Mouse (Mus musculus) liver, adult 10 weeks (tissue): ENCODE results near the gene Btbd6. TPM values are rescaled to one million over a fixed set of nuclear protein-coding genes. Genes with fewer than 3 reads are reported as not detected.

Source experiments
- polyA plus RNA-seq: library from polyadenylated mRNA; stranded (reverse); fragments of 350-450 nt; fragmentation: Illumina TruSeq; extraction: RNeasy Lipid Tissue Mini Kit (QIAGEN cat#74804); gene quantifications from one replicate; pipeline ENCODE4 v1.2.3, GENCODE M21; 2014; ENCODE audit warnings: low read depth, low replicate concordance

Btbd6 gene
- polyA plus RNA-seq, result 1.5 TPM

DNA sequence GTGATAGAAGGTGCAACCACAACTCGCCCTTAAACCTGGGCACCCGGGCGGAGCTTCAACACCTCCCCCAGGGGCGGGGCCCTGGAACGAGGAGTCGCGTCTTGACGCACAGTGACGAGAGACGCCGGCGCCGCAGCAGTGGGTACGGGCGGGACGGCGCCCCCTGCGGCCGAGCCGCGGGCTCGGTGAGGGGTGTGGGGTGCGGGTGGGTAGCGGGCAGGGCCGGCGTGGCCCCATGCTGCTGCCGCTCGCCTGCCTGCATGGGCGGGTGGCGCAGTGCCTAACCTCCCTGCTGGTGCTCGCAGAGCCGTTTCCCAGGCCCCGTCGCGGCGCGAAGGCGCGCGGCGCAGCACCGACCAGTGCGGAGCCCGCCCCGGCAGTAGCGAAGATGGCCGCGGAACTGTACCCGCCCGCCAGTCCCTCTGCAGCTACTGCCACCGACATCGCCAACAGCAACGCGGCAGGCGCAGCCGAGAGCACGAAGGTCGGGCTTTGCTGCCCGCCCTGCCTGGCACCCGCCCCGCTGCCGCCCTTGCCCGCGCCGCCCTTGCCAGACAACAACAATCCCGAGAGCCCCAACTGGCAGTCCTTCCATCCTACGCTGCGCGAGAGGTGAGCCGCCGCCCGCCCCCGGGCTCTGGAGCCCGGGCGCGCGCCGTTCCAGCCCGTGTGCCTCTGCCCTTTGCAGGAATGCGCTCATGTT, at the start of gene Btbd6:
Gene Btbd6 (plus strand): TSS at position 112 of the 703 bp plus-strand sequence.

DNA sequence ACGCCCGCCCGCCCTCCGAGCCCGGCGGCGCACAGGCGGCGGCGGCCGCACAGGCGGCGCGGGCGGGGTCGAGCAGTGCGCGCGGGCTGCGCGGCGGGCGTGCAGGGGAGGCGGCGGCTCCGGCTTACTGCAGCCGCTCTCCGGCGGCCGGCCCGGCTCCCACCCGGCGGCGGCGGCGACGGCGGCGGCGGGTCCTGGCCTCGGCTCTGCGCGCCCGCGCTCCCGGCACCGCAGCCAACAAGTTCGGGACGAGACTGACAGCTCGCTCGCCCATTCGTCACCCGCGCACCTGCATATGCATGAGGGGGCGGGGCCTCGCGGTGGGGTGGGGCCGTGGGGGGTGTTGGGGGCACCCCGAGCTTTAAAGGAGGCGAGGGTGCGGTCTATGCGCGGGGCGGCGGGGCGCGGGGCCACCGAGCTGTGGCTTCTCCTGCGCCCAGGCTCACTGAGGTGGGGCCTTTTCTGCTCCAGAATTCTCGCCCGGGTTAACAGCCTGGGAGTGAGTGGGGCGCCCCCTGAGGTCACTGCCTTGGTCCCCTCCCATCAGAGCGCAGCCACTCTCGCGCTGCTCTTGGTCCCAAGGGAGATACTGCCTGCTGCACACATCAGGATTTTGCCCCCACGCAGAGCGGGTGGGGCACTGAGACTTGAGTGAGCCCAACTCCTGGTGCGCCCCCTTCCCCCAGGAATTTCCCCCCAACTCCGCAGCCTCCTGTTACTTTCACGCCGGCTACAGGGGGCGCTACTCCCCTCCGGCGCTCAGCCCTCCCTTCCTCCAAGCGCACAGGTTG, 46.5 kb upstream of the Btbd6 start, which contains the start of gene Jag2:
Gene Jag2 (minus strand): TSS at position 215 of the 791 bp plus-strand sequence.

DNA sequence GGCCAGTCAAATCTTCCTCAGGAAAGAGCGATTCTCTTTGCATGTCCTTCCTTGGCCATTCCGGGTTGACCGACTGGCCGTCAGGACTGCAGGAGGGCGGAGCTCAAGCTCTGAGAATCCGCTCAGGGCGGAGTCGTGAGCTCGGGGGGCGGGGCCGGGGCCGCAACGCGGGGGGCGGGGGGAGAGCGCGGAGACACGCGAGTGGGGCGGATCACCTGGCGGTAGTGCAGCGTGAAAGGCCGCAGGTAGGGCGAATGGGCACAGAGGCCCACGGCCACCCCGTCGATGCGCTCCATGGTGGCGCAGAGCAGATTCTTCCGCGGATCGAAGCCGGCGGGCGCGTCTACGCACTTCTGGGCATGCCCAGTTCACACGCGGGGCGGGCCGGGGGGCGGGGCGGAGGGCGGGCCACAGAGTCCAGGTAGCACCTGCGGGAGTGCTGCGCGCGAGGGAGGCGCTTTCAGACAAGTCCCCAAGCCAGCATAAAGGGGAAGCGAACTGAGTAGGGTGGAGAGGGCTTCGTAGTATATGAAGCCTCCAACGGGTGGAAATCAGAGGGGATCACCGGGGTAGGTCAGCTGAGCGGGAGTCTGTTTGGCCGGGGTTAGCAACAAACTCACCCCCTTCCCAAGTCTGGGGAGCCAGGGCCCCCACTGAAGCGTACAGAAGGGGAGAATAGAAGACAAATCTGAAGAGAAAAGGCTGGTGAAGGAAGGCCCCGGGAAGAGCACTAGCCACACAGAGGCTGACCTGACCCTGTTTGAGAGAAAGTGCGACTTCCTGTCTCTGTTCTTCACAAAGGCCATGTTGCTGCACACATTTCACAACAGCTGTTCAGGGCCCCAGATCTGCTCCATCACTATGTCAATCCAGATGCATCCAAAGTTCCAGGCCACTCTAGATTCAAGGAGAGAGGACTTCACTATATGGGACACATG, 34.2 kb upstream of the Btbd6 start, which contains the start of gene Nudt14:
Gene Nudt14 (minus strand): TSS at position 349 of the 938 bp plus-strand sequence.

DNA sequence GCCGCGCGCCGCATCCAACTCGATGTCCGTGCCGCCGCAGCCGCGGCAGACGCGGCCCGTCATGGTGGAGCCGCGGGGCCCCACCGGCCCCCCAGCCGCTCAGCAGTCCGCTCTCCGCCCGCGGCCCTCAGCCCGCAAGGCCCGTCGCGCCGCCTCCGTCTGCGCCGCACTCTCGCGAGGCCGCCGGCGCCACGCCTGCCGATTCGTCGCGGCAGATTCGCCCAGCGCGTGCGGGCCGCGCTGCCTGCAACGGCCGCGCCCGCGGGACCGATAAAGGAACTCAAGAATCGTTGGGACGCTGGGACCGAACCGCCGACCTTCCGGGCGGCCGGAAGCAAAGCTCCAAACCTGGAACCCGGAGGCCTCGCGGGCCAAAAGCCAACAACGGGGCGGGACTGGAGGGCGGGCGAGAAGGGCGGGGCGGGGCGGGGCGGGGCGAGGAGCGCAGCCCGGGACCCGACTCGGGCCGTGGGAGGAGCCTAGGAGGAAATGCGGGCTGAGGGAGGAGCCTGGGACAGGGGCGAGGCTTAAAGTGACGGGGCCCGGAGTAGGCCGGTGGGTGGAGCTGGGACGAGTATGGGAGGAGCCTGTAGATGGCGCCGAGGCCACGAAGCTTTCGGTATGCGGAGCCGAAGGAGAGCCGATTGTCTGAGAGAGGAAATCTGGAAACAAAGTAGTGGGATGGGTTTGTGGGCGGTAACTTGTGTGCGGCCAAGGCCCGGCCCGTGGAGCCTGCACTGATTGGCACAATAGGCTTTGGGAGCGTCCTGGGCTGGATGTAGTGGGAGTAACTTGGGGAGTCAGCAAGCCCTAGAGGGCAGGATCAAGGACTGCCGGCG, 24.2 kb downstream of the Btbd6 start, which contains the start of gene Brf1:
Gene Brf1 (minus strand): TSS at position 411 of the 839 bp plus-strand sequence.

DNA sequence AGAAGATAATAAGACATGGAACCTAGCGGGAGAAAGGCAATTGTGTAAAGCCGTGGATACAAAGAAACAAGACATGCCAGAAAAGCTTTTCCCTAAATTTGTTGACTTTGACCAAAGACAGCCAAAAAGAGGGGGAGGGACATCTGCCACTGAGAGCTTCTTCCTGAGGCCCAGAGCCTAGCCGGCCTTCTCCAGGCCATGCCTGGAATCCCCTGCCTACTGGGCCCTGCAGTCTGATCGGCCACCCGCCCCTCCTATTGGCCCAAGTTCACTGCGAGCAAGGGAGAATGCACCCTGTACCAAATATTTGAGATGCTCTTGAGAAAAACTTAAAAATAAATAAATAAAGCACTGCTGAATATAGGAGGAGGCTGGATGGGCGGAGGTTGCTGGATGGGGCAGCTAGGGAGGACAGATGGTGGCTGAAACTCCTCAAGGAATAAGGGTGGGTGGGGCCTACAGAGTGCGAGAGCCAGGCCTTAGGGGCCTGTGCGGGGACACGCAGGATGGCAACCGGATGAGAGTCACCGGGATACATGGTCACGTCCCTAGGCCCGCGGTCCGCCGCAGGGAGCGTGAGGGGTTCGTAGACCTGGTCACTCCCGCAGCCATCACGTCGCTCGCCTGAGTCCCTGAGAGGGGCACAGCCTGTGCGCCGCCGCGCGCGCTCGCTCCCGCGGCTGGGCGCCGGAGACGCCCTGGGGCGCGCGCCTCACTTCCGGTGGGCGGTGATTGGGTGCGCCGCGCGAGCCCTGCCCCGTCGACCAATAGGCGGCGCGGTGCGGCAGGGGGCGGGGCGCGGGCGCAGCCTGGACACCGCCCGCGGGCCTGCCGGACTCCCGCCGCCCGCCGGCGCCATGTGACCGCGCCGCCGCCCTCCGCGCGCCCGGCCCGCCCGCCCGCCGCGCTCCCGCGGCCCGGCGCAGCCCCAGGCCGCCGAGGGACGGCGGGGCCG, 37.6 kb downstream of the Btbd6 start, which contains the start of gene Pacs2:
Gene Pacs2 (plus strand): TSS at position 905 of the 955 bp plus-strand sequence.

Other genes starting within 250 kb of the Btbd6 start
- gene Pld4, start 215.8 kb upstream of the Btbd6 start, polyA plus RNA-seq, result 3.4 TPM
- gene Ahnak2, start 173.8 kb upstream of the Btbd6 start, polyA plus RNA-seq, result not detected
- not detected for gene Clba1, start 167.5 kb upstream of the Btbd6 start, polyA plus RNA-seq
- 1.6 TPM for gene Cdca4, start 147.1 kb upstream of the Btbd6 start, polyA plus RNA-seq
- gene Gpr132, start 108.3 kb upstream of the Btbd6 start, polyA plus RNA-seq, result not detected
- not detected for gene Jag2, start 46.7 kb upstream of the Btbd6 start, polyA plus RNA-seq
- gene Nudt14, start 34.4 kb upstream of the Btbd6 start, polyA plus RNA-seq, result 1.1 TPM
- gene Brf1, start 24.2 kb downstream of the Btbd6 start, polyA plus RNA-seq, result 6.3 TPM
- 3.1 TPM for gene Pacs2, start 38.0 kb downstream of the Btbd6 start, polyA plus RNA-seq
- gene Tex22, start 98.0 kb downstream of the Btbd6 start, polyA plus RNA-seq, result not detected
- 5.7 TPM for gene Mta1, start 121.8 kb downstream of the Btbd6 start, polyA plus RNA-seq
- gene Crip2, start 163.8 kb downstream of the Btbd6 start, polyA plus RNA-seq, result 2.4 TPM
- gene Crip1, start 169.8 kb downstream of the Btbd6 start, polyA plus RNA-seq, result not detected
- gene Tedc1, start 179.9 kb downstream of the Btbd6 start, polyA plus RNA-seq, result not detected
- gene Tmem121, start 209.4 kb downstream of the Btbd6 start, polyA plus RNA-seq, result not detected